Mouse (Mus musculus): ENCODE measurements around the gene Gm4981. TPM values are rescaled to one million over a fixed set of nuclear protein-coding genes. Genes with fewer than 3 reads are reported as not detected.

Gm4981 gene
- polyA plus RNA-seq, 1 experiment from 2014 or later, result not detected

DNA sequence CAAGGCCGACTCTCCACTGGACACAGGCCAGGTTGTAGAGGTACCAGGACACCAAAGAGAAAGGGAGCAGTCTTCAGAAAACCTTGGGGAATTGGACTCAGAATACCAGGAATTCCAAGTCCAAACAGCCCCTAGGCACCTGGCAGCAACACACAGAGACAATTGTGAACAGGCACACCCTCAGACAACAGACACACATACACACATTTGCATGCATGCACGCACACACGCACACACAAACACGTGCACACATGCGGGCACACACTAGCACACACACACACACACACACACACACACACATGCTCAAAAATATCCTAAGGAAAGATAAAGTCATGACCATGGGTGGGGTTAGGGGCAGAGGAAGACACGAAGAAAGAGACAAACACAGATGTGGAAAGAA is 15.8 kb downstream of the Gm4981 start:
- DNase-seq (ENCODE audit: low spot score), result no peak
- H3K4me3 ChIP-seq (ENCODE audit: low read depth, low read length), result no peak overlapping the region
- H3K9ac ChIP-seq (replicated peaks; ENCODE audit: low read length), result no peak overlapping the region
- H3K36me3 ChIP-seq (replicated peaks; ENCODE audit: control insufficient read depth, insufficient read depth, low read depth, low read length), result no peaks in the 10 kb centered on the region; the same call in 1 of the 2 replicates
- no peaks in the 10 kb centered on the region for H3K4me1 ChIP-seq (ENCODE audit: control insufficient read depth, insufficient read depth, low read length)
- no peak for ATAC-seq (replicated peaks; ENCODE audit: insufficient number of reproducible peaks, low FRiP score, low TSS enrichment, low read depth)
- no peak overlapping the region for H3K4me2 ChIP-seq (ENCODE audit: low read depth, low read length)
- H3K27ac ChIP-seq (replicated peaks; ENCODE audit: low read depth, low read length), result no peak overlapping the region
- H3K9me3 ChIP-seq (replicated peaks; ENCODE audit: control insufficient read depth, low read length), result peaks cover 4% of the 10 kb centered on the region; the same call in 1 of the 2 replicates
- 84% methylated on average over 6 of the region's 6 CpGs for WGBS
- H3K27me3 ChIP-seq (ENCODE audit: control insufficient read depth, insufficient read depth, low read length), result no peaks in the 10 kb centered on the region

- Histone ChIP-seq H3K36me3 (replicated peaks; ENCODE audit: control insufficient read depth, insufficient read depth, low read depth, low read length) (no peaks in the 10 kb centered on the region), H3K27me3 (ENCODE audit: control insufficient read depth, insufficient read depth, low read length) (no peaks in the 10 kb centered on the region), H3K4me2 (ENCODE audit: low read depth, low read length) (no peak overlapping the region), H3K4me1 (ENCODE audit: control insufficient read depth, insufficient read depth, low read length) (no peaks in the 10 kb centered on the region), H3K27ac (replicated peaks; ENCODE audit: low read depth, low read length) (no peak overlapping the region), H3K9ac (replicated peaks; ENCODE audit: low read length) (no peak overlapping the region), H3K4me3 (ENCODE audit: low read depth, low read length) (no peak overlapping the region), H3K9me3 (replicated peaks; ENCODE audit: control insufficient read depth, low read length) (peaks cover 4% of the 10 kb centered on the region; the same call in 1 of the 2 replicates)
- ATAC-seq (replicated peaks; ENCODE audit: insufficient number of reproducible peaks, low FRiP score, low TSS enrichment, low read depth), result no peak
- 78% methylated on average over 3 of the region's 3 CpGs for WGBS
- no peak for DNase-seq (ENCODE audit: low spot score)
Observed at GRCm38 (mm10) chr10:58217366-58217765, 19.1 kb downstream of the Gm4981 start.

DNA sequence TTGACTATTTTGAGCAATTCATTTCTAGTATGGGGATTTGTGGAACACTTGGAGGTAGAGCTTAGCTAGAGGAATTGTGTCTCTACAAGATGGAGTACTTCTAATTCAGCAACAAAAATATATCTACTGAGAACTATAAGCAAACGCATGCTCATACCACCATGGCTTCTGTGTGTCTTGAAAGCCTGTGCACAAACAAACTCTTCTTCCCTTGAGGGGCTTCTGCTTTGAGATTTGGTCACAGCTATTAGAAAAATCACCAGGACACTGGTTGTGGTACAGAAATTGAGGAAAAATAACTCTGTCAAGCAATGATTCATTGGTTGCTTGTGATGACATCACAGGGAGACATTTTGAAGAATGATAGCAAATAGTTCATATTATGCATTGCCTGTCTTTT is 21.1 kb downstream of the Gm4981 start:
- Histone ChIP-seq H3K4me3 (ENCODE audit: low read depth, low read length) (no peak overlapping the region), H3K9ac (replicated peaks; ENCODE audit: low read length) (no peak overlapping the region), H3K27ac (replicated peaks; ENCODE audit: low read depth, low read length) (no peak overlapping the region), H3K4me2 (ENCODE audit: low read depth, low read length) (no peak overlapping the region), H3K9me3 (replicated peaks; ENCODE audit: control insufficient read depth, low read length) (0 out of 2 replicates have a peak, but pooled peaks cover 4% of the 10 kb centered on the region), H3K36me3 (replicated peaks; ENCODE audit: control insufficient read depth, insufficient read depth, low read depth, low read length) (no peaks in the 10 kb centered on the region), H3K4me1 (ENCODE audit: control insufficient read depth, insufficient read depth, low read length) (no peaks in the 10 kb centered on the region), H3K27me3 (ENCODE audit: control insufficient read depth, insufficient read depth, low read length) (no peaks in the 10 kb centered on the region)
- DNase-seq (ENCODE audit: low spot score) (no peak), ATAC-seq (replicated peaks; ENCODE audit: insufficient number of reproducible peaks, low FRiP score, low TSS enrichment, low read depth) (no peak)
- 74% methylated on average over 1 of the region's 1 CpGs for WGBS

DNA sequence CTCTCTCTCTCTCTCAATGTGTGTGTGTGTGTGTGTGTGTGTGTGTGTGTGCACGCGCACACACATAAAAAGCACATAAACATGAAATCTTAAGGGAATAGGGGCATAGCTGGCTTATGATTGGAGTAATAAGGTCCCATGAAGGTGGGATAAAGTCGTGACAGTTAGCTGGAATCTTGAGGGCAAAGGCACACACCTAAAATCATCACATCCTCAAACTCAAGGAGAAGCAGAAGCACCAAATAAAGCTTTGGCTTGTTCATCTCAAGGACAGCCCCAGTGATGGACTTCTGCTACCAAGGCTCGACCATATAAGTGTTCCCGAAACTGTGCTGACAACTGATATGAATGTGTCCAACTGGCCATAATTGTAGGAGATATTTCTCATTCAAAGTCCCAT is 21.6 kb downstream of the Gm4981 start:
- H3K9me3 ChIP-seq (replicated peaks; ENCODE audit: control insufficient read depth, low read length), result 0 out of 2 replicates have a peak, but pooled peaks cover 4% of the 10 kb centered on the region
- no peak overlapping the region for H3K9ac ChIP-seq (replicated peaks; ENCODE audit: low read length)
- no peak overlapping the region for H3K27ac ChIP-seq (replicated peaks; ENCODE audit: low read depth, low read length)
- no peaks in the 10 kb centered on the region for H3K27me3 ChIP-seq (ENCODE audit: control insufficient read depth, insufficient read depth, low read length)
- H3K4me2 ChIP-seq (ENCODE audit: low read depth, low read length), result no peak overlapping the region
- DNase-seq (ENCODE audit: low spot score) (no peak), ATAC-seq (replicated peaks; ENCODE audit: insufficient number of reproducible peaks, low FRiP score, low TSS enrichment, low read depth) (no peak)
- H3K36me3 ChIP-seq (replicated peaks; ENCODE audit: control insufficient read depth, insufficient read depth, low read depth, low read length), result no peaks in the 10 kb centered on the region
- H3K4me3 ChIP-seq (ENCODE audit: low read depth, low read length), result no peak overlapping the region
- WGBS, result 81% methylated on average over 5 of the region's 5 CpGs
- no peaks in the 10 kb centered on the region for H3K4me1 ChIP-seq (ENCODE audit: control insufficient read depth, insufficient read depth, low read length)

DNA sequence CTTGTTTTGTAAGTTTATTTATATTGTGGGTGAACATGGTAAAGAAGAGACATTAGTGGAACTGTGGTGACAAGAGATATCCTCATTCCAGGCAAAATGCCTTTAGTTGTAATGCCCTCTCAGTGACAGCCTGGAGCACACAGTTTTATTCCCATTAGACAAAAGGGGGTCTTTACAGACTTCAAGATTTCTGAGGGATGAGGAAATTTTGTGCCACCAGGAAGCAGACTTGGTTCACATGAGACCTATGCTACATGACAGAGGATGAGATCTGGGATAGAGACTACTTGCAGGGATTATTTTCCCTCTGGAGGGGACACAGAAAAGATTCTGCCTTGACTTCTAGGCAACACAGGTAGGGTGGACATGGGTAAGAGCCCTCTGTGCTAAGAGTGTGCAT is 22.0 kb downstream of the Gm4981 start:
- H3K36me3 ChIP-seq (replicated peaks; ENCODE audit: control insufficient read depth, insufficient read depth, low read depth, low read length), result no peaks in the 10 kb centered on the region
- no peak for DNase-seq (ENCODE audit: low spot score)
- H3K9me3 ChIP-seq (replicated peaks; ENCODE audit: control insufficient read depth, low read length), result 0 out of 2 replicates have a peak, but pooled peaks cover 4% of the 10 kb centered on the region
- H3K27ac ChIP-seq (replicated peaks; ENCODE audit: low read depth, low read length), result no peak overlapping the region
- no peak overlapping the region for H3K4me2 ChIP-seq (ENCODE audit: low read depth, low read length)
- H3K4me1 ChIP-seq (ENCODE audit: control insufficient read depth, insufficient read depth, low read length), result no peaks in the 10 kb centered on the region
- H3K4me3 ChIP-seq (ENCODE audit: low read depth, low read length), result no peak overlapping the region
- no peak for ATAC-seq (replicated peaks; ENCODE audit: insufficient number of reproducible peaks, low FRiP score, low TSS enrichment, low read depth)
- H3K27me3 ChIP-seq (ENCODE audit: control insufficient read depth, insufficient read depth, low read length), result no peaks in the 10 kb centered on the region
- H3K9ac ChIP-seq (replicated peaks; ENCODE audit: low read length), result no peak overlapping the region

GRCm38 (mm10) chr10:58212230-58212629 is 24.3 kb downstream of the Gm4981 start:
- Histone ChIP-seq H3K27ac (replicated peaks; ENCODE audit: low read depth, low read length) (no peak overlapping the region), H3K9me3 (replicated peaks; ENCODE audit: control insufficient read depth, low read length) (0 out of 2 replicates have a peak, but pooled peaks cover 4% of the 10 kb centered on the region), H3K4me1 (ENCODE audit: control insufficient read depth, insufficient read depth, low read length) (no peaks in the 10 kb centered on the region), H3K9ac (replicated peaks; ENCODE audit: low read length) (no peak overlapping the region), H3K4me2 (ENCODE audit: low read depth, low read length) (no peak overlapping the region), H3K27me3 (ENCODE audit: control insufficient read depth, insufficient read depth, low read length) (no peaks in the 10 kb centered on the region), H3K4me3 (ENCODE audit: low read depth, low read length) (no peak overlapping the region), H3K36me3 (replicated peaks; ENCODE audit: control insufficient read depth, insufficient read depth, low read depth, low read length) (no peaks in the 10 kb centered on the region)
- 76% methylated on average over 7 of the region's 7 CpGs for WGBS
- no peak for ATAC-seq (replicated peaks; ENCODE audit: insufficient number of reproducible peaks, low FRiP score, low TSS enrichment, low read depth)
- no peak for DNase-seq (ENCODE audit: low spot score)

GRCm38 (mm10) chr10:58211213-58211612 is 25.3 kb downstream of the Gm4981 start:
- 87% methylated on average over 2 of the region's 2 CpGs for WGBS

DNA sequence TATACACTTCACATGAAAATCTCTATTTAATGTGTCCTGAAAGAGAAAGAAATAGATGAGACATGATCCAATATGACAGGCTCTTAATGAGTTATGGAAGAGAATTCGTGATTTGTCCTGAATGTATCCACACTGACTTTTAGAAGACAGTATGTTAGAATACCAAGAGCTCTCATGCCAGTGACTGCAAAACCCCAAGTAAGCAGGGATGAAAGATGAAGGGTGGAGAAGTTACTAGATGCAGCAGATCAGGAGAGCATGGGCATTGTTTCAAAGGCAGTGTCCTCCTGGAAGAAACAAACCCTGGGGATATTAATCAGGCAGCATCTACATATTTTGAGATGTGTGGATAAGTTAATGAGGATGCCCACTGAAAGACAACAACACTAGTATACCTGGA is 26.0 kb downstream of the Gm4981 start:
- no peak overlapping the region for H3K4me2 ChIP-seq (ENCODE audit: low read depth, low read length)
- no peak overlapping the region for H3K4me3 ChIP-seq (ENCODE audit: low read depth, low read length)
- no peaks in the 10 kb centered on the region for H3K36me3 ChIP-seq (replicated peaks; ENCODE audit: control insufficient read depth, insufficient read depth, low read depth, low read length)
- H3K9me3 ChIP-seq (replicated peaks; ENCODE audit: control insufficient read depth, low read length), result peaks cover 4% of the 10 kb centered on the region; the same call in 1 of the 2 replicates
- no peak overlapping the region for H3K27ac ChIP-seq (replicated peaks; ENCODE audit: low read depth, low read length)
- WGBS, result 63% methylated on average over 1 of the region's 1 CpGs
- ATAC-seq (replicated peaks; ENCODE audit: insufficient number of reproducible peaks, low FRiP score, low TSS enrichment, low read depth) (no peak), DNase-seq (ENCODE audit: low spot score) (no peak)
- no peaks in the 10 kb centered on the region for H3K27me3 ChIP-seq (ENCODE audit: control insufficient read depth, insufficient read depth, low read length)
- H3K9ac ChIP-seq (replicated peaks; ENCODE audit: low read length), result no peak overlapping the region
- no peaks in the 10 kb centered on the region for H3K4me1 ChIP-seq (ENCODE audit: control insufficient read depth, insufficient read depth, low read length)

More at GRCm38 (mm10) chr10:58211213-58211612, 25.3 kb downstream of the Gm4981 start:
- no peaks in the 10 kb centered on the region for H3K36me3 ChIP-seq (replicated peaks; ENCODE audit: control insufficient read depth, insufficient read depth, low read depth, low read length)
- H3K4me2 ChIP-seq (ENCODE audit: low read depth, low read length), result no peak overlapping the region
- DNase-seq (ENCODE audit: low spot score) (no peak), ATAC-seq (replicated peaks; ENCODE audit: insufficient number of reproducible peaks, low FRiP score, low TSS enrichment, low read depth) (no peak)
- H3K27ac ChIP-seq (replicated peaks; ENCODE audit: low read depth, low read length), result no peak overlapping the region
- no peaks in the 10 kb centered on the region for H3K4me1 ChIP-seq (ENCODE audit: control insufficient read depth, insufficient read depth, low read length)
- H3K9me3 ChIP-seq (replicated peaks; ENCODE audit: control insufficient read depth, low read length), result peaks cover 4% of the 10 kb centered on the region; the same call in 1 of the 2 replicates
- no peak overlapping the region for H3K4me3 ChIP-seq (ENCODE audit: low read depth, low read length)
- no peaks in the 10 kb centered on the region for H3K27me3 ChIP-seq (ENCODE audit: control insufficient read depth, insufficient read depth, low read length)
- H3K9ac ChIP-seq (replicated peaks; ENCODE audit: low read length), result no peak overlapping the region
